Mouse (Mus musculus): ENCODE data around the gene Spty2d1.
"Not testable (repeated sequence)": the region's sequence is repeated elsewhere in the genome, so short reads cannot be mapped to it uniquely, and the experiment has no call there.

Spty2d1 gene

GRCm38 (mm10) chr7:46997008-46997407, 11.2 kb downstream of the Spty2d1 start:
- in situ Hi-C loops (cut with MboI; ENCODE audit: unreplicated experiment in 2 of 2) = no loop called here

- in situ Hi-C loops (cut with MboI; ENCODE audit: unreplicated experiment in 2 of 2) = no loop called here
Measured at GRCm38 (mm10) chr7:46995558-46995957, 12.7 kb downstream of the Spty2d1 start.

GRCm38 (mm10) chr7:46993079-46993478, 15.1 kb downstream of the Spty2d1 start:
- in situ Hi-C loops (cut with MboI; ENCODE audit: unreplicated experiment in 2 of 2) = no loop called here

- in situ Hi-C loops (cut with MboI; ENCODE audit: unreplicated experiment in 2 of 2) = not testable (repeated sequence)
Measured at GRCm38 (mm10) chr7:46989387-46989786, 18.8 kb downstream of the Spty2d1 start.

DNA sequence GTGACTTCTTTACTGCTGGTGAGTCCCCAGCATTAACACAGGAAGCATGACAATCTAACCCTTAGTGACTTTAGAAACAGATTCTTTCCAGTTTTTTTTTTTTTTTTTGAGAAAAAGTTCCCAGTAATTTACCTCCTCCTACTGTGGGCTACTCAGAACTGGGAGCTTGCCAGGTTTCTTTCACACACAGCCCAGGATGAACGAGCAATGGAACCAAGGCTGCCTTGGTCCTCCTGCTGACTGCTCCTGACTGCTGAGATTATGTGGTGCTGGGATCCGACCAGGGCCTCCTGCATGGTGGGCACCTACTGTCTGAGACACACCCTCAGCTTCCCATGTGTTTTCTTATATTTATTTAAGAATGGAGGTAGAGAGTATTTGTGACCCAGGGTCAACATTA, 21.1 kb downstream of the Spty2d1 start:
- in situ Hi-C loops (cut with MboI; ENCODE audit: unreplicated experiment in 2 of 2) = no loop called here

DNA sequence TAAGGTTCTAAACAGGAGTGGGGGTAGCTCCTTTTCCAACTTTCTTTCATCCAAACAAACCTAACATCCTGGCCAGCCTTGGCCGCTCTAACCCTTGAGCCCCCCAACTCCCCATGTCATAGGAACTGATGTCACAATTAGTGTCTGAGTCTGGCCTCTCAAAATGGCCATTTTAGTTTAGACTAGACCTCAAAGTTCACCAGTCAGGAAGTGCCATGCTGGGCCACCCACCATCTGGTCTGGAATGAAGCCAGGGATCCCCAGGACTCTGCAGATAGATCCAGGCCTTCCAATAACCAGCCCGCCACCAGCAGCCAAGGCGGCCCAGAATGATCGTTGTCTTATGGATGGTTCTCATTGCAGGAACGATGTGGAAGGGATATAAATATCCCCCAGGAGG, 21.6 kb downstream of the Spty2d1 start:
- in situ Hi-C loops (cut with MboI; ENCODE audit: unreplicated experiment in 2 of 2) = no loop called here

- in situ Hi-C loops (cut with MboI; ENCODE audit: unreplicated experiment in 2 of 2) = no loop called here
Measured at GRCm38 (mm10) chr7:46985718-46986505, 22.3 kb downstream of the Spty2d1 start.

DNA sequence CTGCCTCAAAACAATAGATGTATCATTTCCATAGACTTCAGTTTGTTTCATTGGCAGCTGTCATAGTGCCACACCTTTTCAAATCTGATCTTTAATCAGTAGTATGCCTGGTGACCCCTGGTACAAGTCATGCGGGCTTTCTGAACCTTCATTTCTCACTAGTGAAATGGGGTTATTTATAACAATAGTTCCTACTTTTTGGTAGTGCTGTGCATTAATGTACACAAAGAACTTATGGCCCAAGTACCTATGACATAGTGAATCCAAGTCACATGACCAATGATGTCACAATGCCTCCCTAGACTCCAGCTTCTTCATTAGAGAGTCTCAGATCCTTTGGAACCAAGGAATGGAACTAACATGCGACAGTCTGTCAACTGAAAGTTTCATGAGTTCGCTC, 24.9 kb downstream of the Spty2d1 start, which contains the start of gene Gm9999:
Gene Gm9999 (plus strand): TSS at position 301 of the 400 bp plus-strand sequence.
- in situ Hi-C loops (cut with MboI; ENCODE audit: unreplicated experiment in 2 of 2) = no loop called here

DNA sequence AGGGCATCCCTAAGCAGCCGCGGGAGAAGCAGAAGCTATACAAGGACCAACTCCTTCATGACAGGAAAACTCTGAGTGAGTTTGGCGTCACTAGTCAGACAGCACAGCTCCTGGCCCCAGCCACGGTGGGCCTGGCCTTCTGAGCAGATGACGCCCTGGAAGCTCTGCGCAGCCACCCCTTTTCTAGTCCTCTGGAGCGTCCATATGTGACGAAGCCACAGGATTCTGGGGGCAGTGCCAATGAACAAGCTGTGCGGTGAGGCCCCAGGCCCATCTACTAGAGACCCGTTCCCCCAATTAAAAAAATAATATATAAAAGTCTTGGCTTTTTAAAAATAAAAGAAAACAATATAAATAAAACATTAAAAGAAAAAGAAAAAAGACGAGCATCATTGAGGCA, 32.8 kb downstream of the Spty2d1 start:
- in situ Hi-C loops (cut with MboI; ENCODE audit: unreplicated experiment in 2 of 2) = no loop called here

GRCm38 (mm10) chr7:46974648-46975047, 33.6 kb downstream of the Spty2d1 start:
- in situ Hi-C loops (cut with MboI; ENCODE audit: unreplicated experiment in 2 of 2) = loop anchor here in 1 of 2 experiments (25.0 kb wide), 3 partner anchors 1038 to 1788 kb away; no protein-coding TSS in a partner anchor

GRCm38 (mm10) chr7:46969898-46970297, 38.3 kb downstream of the Spty2d1 start:
- in situ Hi-C loops (cut with MboI; ENCODE audit: unreplicated experiment in 2 of 2) = loop anchor here (5.0 to 25.0 kb wide), 4 partner anchors 112 to 1792 kb away; no protein-coding TSS in a partner anchor

GRCm38 (mm10) chr7:46964070-46964469, 44.1 kb downstream of the Spty2d1 start:
- in situ Hi-C loops (cut with MboI; ENCODE audit: unreplicated experiment in 2 of 2) = loop anchor here (5.0 to 25.0 kb wide), 6 partner anchors 53 to 1798 kb away; no protein-coding TSS in a partner anchor

DNA sequence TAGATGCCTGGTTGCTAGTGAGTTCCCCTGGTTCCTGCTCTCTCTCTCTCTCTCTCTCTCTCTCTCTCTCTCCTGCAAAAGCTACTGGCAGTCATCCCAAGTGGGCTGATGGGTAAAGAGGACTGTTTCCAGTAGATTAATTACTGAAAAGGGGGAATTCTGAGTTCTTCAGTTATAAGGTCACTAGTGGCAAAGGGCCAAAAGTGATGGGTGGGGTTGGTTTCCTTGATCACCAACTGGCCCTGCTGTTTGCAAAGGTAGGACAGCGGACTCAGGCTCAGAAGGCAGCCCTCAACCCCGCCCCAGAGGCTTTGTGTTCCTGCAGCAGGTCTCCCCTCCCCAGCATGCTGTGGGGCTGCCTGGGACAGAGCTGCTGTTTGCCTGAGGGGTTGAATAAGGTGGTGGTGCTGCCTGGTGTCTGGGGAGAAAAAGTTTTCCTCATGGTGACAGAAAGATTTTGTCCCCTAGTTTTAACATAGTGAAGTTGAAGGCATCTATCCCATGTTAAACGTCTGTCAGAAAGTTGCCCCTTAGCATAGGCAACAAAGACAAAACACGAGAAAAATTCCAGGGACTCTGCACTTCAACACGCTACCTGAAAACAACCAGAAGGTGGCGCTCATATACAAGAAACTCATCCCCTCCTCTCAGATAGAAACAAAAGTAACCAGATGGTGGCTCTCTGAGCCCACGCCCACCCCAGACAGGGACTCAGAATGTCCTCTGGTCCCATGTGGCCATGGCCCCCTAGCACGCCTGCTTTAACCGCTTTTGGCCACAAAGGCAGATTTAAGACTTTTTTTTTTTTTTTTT, 45.2 kb downstream of the Spty2d1 start:
- in situ Hi-C loops (cut with MboI; ENCODE audit: unreplicated experiment in 2 of 2) = loop anchor here (5.0 to 25.0 kb wide), 6 partner anchors 54 to 1799 kb away; no protein-coding TSS in a partner anchor

DNA sequence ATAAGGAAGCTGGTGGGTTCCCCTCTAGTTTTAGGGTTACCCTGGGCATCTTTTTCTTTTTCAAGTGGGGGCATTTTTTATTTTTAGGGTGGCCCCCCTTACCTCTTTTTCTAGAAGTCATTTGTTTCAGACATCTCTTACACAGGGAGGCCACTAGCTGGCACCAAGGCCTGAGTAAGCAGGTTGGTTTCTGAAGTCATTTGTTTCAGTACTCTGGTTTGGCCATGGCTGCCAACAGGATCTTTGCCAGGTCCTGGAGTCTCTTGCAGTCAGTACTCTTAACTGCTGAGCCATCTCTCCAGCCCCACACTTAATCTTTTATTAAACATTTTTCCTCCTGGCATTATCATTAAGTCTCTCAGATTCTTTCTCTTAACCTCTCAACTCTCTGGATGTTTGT, 46.1 kb downstream of the Spty2d1 start:
- in situ Hi-C loops (cut with MboI; ENCODE audit: unreplicated experiment in 2 of 2) = loop anchor here (5.0 to 25.0 kb wide), 6 partner anchors 55 to 1800 kb away; no protein-coding TSS in a partner anchor

DNA sequence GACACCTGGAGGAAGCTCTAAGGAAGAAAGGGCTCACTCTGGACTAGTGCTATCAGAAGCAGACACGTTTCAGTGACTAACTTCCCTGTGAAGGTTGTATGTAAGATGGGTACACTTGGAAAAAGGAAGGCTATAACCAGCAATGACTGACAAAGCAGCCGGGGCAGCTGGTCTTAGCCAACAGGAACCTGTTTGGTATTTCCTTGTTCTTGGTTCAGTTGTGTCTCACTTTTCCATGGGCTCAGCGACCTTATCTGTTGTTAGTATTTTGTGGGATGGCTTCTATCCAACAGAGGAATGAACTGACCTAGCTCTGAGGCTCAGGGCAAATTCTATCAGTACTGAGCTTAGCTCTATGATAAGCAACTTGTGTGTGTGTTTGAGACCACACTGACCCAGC, 47.2 kb downstream of the Spty2d1 start:
- in situ Hi-C loops (cut with MboI; ENCODE audit: unreplicated experiment in 2 of 2) = loop anchor here (5.0 to 25.0 kb wide), 6 partner anchors 56 to 1801 kb away; no protein-coding TSS in a partner anchor

DNA sequence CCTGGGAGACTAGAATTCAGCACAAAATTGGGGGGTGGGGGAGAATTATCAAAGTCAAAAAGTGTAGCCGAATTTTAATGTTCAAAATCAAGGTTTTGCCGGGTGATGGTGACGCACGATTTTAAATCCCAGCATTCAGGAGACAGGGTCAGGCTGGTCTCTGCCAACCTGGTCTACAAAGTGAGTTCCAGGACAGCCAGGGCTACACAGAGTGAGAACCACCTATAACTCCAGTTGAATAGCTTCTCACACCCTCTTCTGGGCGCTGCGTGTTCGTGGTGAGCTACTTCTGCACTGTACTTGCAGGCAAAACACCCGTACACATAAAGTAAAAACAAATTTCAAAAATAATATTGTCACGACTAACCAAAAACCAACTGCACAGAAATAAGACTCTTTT, 49.4 kb downstream of the Spty2d1 start:
- in situ Hi-C loops (cut with MboI; ENCODE audit: unreplicated experiment in 2 of 2) = loop anchor here in 1 of 2 experiments (25.0 kb wide), 3 partner anchors 1053 to 1803 kb away; no protein-coding TSS in a partner anchor

GRCm38 (mm10) chr7:46957831-46958691, 50.1 kb downstream of the Spty2d1 start, which contains the start of gene Uevld:
Gene Uevld (minus strand): TSS chr7:46958527.
- in situ Hi-C loops (cut with MboI; ENCODE audit: unreplicated experiment in 2 of 2) = loop anchor here in 1 of 2 experiments (25.0 kb wide), 3 partner anchors 1054 to 1804 kb away; no protein-coding TSS in a partner anchor

Measured in v-Abl transformed pro-B cells (cell line).